Mouse (Mus musculus) MEL (cell line): ENCODE data around the gene Tspoap1. TPM values are rescaled to one million over a fixed set of nuclear protein-coding genes. Genes with fewer than 3 reads are reported as not detected.

Source experiments
- DNase-seq: peaks from one replicate; pipeline ENCODE4 v3.0.0; 2011; ENCODE audit warnings: low read depth, low spot score
- H3K27ac ChIP-seq: 2 replicates; pipeline ENCODE4 v1.5.1; 2012; ENCODE audit warnings: low read depth, mild to moderate bottlenecking, control low read depth, low read length, moderate library complexity; ENCODE audit not compliant: control insufficient read depth
- H3K27me3 ChIP-seq, 2 experiments: fragments of 150-350 bp in 1 of 2; sonication (generic) in 1 of 2; 2 replicates each; pipeline ENCODE4 v1.6.1; 2012; ENCODE audit warnings: low read length in 2 of 2, mild to moderate bottlenecking in 2 of 2, improper control_type of control experiment in 1 of 2, moderate library complexity in 1 of 2; ENCODE audit not compliant: insufficient read depth in 2 of 2, control insufficient read depth in 1 of 2
- H3K36me3 ChIP-seq, 2 experiments: 2 replicates each; pipeline ENCODE4 v1.6.1; 2012 to 2014; ENCODE audit warnings: low read length in 2 of 2, improper control_type of control experiment in 1 of 2, inconsistent platforms in 1 of 2, mild to moderate bottlenecking in 1 of 2; ENCODE audit not compliant: insufficient read depth in 2 of 2, control insufficient read depth in 1 of 2
- H3K4me1 ChIP-seq, 2 experiments: fragments of 150-350 bp in 1 of 2; sonication (generic) in 1 of 2; 2 replicates each; pipeline ENCODE4 v1.6.1; 2012; ENCODE audit warnings: low read length in 2 of 2, improper control_type of control experiment in 1 of 2, mild to moderate bottlenecking in 1 of 2; ENCODE audit not compliant: insufficient read depth in 2 of 2, control insufficient read depth in 1 of 2
- H3K4me3 ChIP-seq, 2 experiments: fragments of 150-350 bp in 1 of 2; sonication (generic) in 1 of 2; 2 replicates each; pipeline ENCODE4 v1.5.1; 2012; ENCODE audit warnings: low read depth in 2 of 2, low read length in 2 of 2, mild to moderate bottlenecking in 2 of 2, moderate library complexity in 2 of 2, control low read depth in 1 of 2, improper control_type of control experiment in 1 of 2; ENCODE audit not compliant: control insufficient read depth in 1 of 2, insufficient read depth in 1 of 2
- H3K79me2 ChIP-seq: 2 replicates; pipeline ENCODE4 v1.6.1; 2012; ENCODE audit warnings: mild to moderate bottlenecking, low read length, moderate library complexity; ENCODE audit not compliant: control insufficient read depth, poor library complexity, insufficient read depth
- H3K9ac ChIP-seq: 2 replicates; pipeline ENCODE4 v1.6.1; 2012; ENCODE audit warnings: low read depth, mild to moderate bottlenecking, control low read depth, low read length, moderate library complexity; ENCODE audit not compliant: control insufficient read depth, poor library complexity, severe bottlenecking
- H3K9me3 ChIP-seq: fragments of 150-350 bp; sonication (generic); replicated peaks from 2 replicates; pipeline ENCODE4 v1.6.1; 2012; ENCODE audit warnings: mild to moderate bottlenecking, low read length, improper control_type of control experiment, moderate library complexity; ENCODE audit not compliant: insufficient read depth
- BHLHE40 ChIP-seq: IDR thresholded peaks from 2 replicates; pipeline ENCODE4 v1.6.1; 2012; ENCODE audit warnings: low read depth, mild to moderate bottlenecking, inconsistent platforms, low read length, improper control_type of control experiment, borderline replicate concordance
- CHD1 ChIP-seq: IDR thresholded peaks from 2 replicates; pipeline ENCODE4 v1.6.1; 2012; ENCODE audit warnings: low read depth, mild to moderate bottlenecking, inconsistent platforms, low read length, improper control_type of control experiment
- CHD2 ChIP-seq: IDR thresholded peaks from 2 replicates; pipeline ENCODE4 v1.6.1; 2011; ENCODE audit warnings: low read length, improper control_type of control experiment
- E2F4 ChIP-seq: IDR thresholded peaks from 2 replicates; pipeline ENCODE4 v1.6.1; 2011; ENCODE audit warnings: low read depth, low read length, improper control_type of control experiment, borderline replicate concordance
- ELF1 ChIP-seq: IDR thresholded peaks from 2 replicates; pipeline ENCODE4 v1.6.1; 2014; ENCODE audit warnings: low read depth, mild to moderate bottlenecking, inconsistent platforms, low read length, improper control_type of control experiment, moderate library complexity
- EP300 ChIP-seq, 2 experiments: IDR thresholded peaks; 2 replicates each; pipeline ENCODE4 v1.6.1; 2011; ENCODE audit warnings: improper control_type of control experiment in 2 of 2, low read length in 2 of 2, low read depth in 1 of 2, mild to moderate bottlenecking in 1 of 2
- KAT2A ChIP-seq: conservative IDR thresholded peaks from 2 replicates; pipeline ENCODE4 v1.6.1; 2012; ENCODE audit warnings: low read depth, low read length, improper control_type of control experiment, inconsistent platforms
- MAZ ChIP-seq: IDR thresholded peaks from 2 replicates; pipeline ENCODE4 v1.6.1; 2012; ENCODE audit warnings: low read depth, mild to moderate bottlenecking, inconsistent platforms, low read length, improper control_type of control experiment
- MEF2A ChIP-seq: IDR thresholded peaks from 2 replicates; pipeline ENCODE4 v1.6.1; 2014; ENCODE audit warnings: low read depth, mild to moderate bottlenecking, inconsistent platforms, low read length, improper control_type of control experiment; ENCODE audit not compliant: poor library complexity, insufficient replicate concordance, severe bottlenecking; ENCODE audit errors: extremely low read depth
- MXI1 ChIP-seq: IDR thresholded peaks from 2 replicates; pipeline ENCODE4 v1.6.1; 2011; ENCODE audit warnings: mild to moderate bottlenecking, low read depth, low read length, improper control_type of control experiment
- POLR2AphosphoS5 ChIP-seq: IDR thresholded peaks from 2 replicates; pipeline ENCODE4 v1.6.1; 2012; ENCODE audit warnings: low read depth, borderline replicate concordance, mild to moderate bottlenecking, inconsistent platforms, low read length, moderate library complexity, mixed read lengths
- RCOR1 ChIP-seq: IDR thresholded peaks from 2 replicates; pipeline ENCODE4 v1.6.1; 2012; ENCODE audit warnings: low read depth, mild to moderate bottlenecking, inconsistent platforms, low read length, improper control_type of control experiment
- SMC3 ChIP-seq: IDR thresholded peaks from 2 replicates; pipeline ENCODE4 v1.6.1; 2011; ENCODE audit warnings: low read depth, low read length, improper control_type of control experiment
- TBP ChIP-seq: IDR thresholded peaks from 2 replicates; pipeline ENCODE4 v1.8.0; 2011; ENCODE audit warnings: low read depth, low read length, improper control_type of control experiment
- UBTF ChIP-seq: IDR thresholded peaks from 2 replicates; pipeline ENCODE4 v1.6.1; 2012; ENCODE audit warnings: low read depth, mild to moderate bottlenecking, inconsistent platforms, low read length, improper control_type of control experiment, moderate library complexity, borderline replicate concordance; ENCODE audit not compliant: insufficient read depth
- USF2 ChIP-seq, 2 experiments: IDR thresholded peaks; 2 replicates each; pipeline ENCODE4 v1.6.1; 2011 to 2012; ENCODE audit warnings: improper control_type of control experiment in 2 of 2, low read length in 2 of 2, borderline replicate concordance in 1 of 2, inconsistent platforms in 1 of 2, low read depth in 1 of 2, mild to moderate bottlenecking in 1 of 2; ENCODE audit not compliant: insufficient read depth in 1 of 2
- ZKSCAN1 ChIP-seq: IDR thresholded peaks from 2 replicates; pipeline ENCODE4 v1.6.1; 2012; ENCODE audit warnings: low read depth, mild to moderate bottlenecking, inconsistent platforms, low read length, improper control_type of control experiment, moderate library complexity
- polyA plus RNA-seq, 2 experiments: library from polyadenylated mRNA; stranded (reverse) in 1 of 2; unstranded in 1 of 2; fragments of >175 nt in 1 of 2; fragments of >200 nt in 1 of 2; gene quantifications; 2 replicates each; pipeline versions ENCODE4 v1.2.1 to v1.2.4; 2012; ENCODE audit warnings: low replicate concordance in 2 of 2, low read depth in 1 of 2; ENCODE audit not compliant: insufficient read length in 2 of 2, insufficient read depth in 1 of 2, missing spikeins in 1 of 2
- total RNA-seq: library from RNA; depleted of rRNA; stranded (reverse); fragments of 300-350 nt; gene quantifications from 2 replicates; pipeline ENCODE4 v1.2.3, GENCODE M21; 2012

Gene Tspoap1
- total and polyA plus RNA-seq, 3 experiments, result 5.2 to 8.6 TPM; not detected in 1

GRCm38 (mm10) chr11:87725964-87726562 lies 34.3 kb upstream of the Tspoap1 start (continued):
- peak; percentile 76 for TF ChIP-seq ELF1
- TF ChIP-seq USF2 (IDR thresholded peaks at IDR 0.05; ENCODE audit: borderline replicate concordance in 1 of 2, insufficient read depth in 1 of 2, low read depth in 1 of 2, low read length in 2 of 2), result no peak
- TF ChIP-seq UBTF, result no peak
- peak; percentile 92 for TF ChIP-seq MXI1
- peak; percentile 96 for TF ChIP-seq TBP
- peak; percentile 98 for TF ChIP-seq CHD1
- no peak for TF ChIP-seq SMC3
- TF ChIP-seq CHD2, result peak; percentile 33; the same call in 1 of the 2 replicates
- TF ChIP-seq EP300 (IDR thresholded peaks at IDR 0.05; ENCODE audit: low read depth in 1 of 2, low read length in 2 of 2), result peak; percentile 100
- peak; percentile 92; the same call in 1 of the 2 replicates for TF ChIP-seq RCOR1
- TF ChIP-seq BHLHE40, result peak; percentile 76; the same call in 1 of the 2 replicates
- peak; percentile 51; the same call in 1 of the 2 replicates for TF ChIP-seq KAT2A
- no peak; the same call in 1 of the 2 replicates for TF ChIP-seq E2F4
- TF ChIP-seq POLR2AphosphoS5, result no peak
- no peak for TF ChIP-seq ZKSCAN1

GRCm38 (mm10) chr11:87727021-87727420 lies 33.3 kb upstream of the Tspoap1 start:
- Histone ChIP-seq H3K27me3 (no peaks in the 10 kb centered on the region), H3K36me3 (peaks cover 0 to 57% of the 10 kb centered on the region in 2 experiments; a peak in 2 of 4 replicates), H3K79me2 (peaks cover 37% of the 10 kb centered on the region), H3K27ac (peak overlapping the region; percentile 98), H3K9me3 (no peaks in the 10 kb centered on the region), H3K4me3 (peak overlapping the region; percentile 5 to 23), H3K9ac (peak overlapping the region; percentile 74), H3K4me1 (peaks cover 39 to 66% of the 10 kb centered on the region in 2 experiments)
- DNase-seq, result peak; percentile 65
- TF ChIP-seq MEF2A (no peak), E2F4 (no peak), MAZ (no peak)
